Mouse (Mus musculus) liver, postnatal 0 days (tissue): Measurements from ENCODE around the gene Myh7b.
"Not testable (repeated sequence)": the region's sequence is repeated elsewhere in the genome, so short reads cannot be mapped to it uniquely, and the experiment has no call there.

ENCODE experiments used
- CTCF ChIP-seq: sonication (generic); IDR thresholded peaks from 2 replicates; pipeline ENCODE4 v1.5.1; 2016; ENCODE audit warnings: antibody characterized with exemption, low read depth
- EP300 ChIP-seq: IDR thresholded peaks from 2 replicates; pipeline ENCODE4 v1.6.1; 2016; ENCODE audit warnings: antibody characterized with exemption, low read depth, mild to moderate bottlenecking

GRCm38 (mm10) chr2:155605236-155605589 lies 5.8 kb upstream of the Myh7b start:
- TF ChIP-seq CTCF, EP300: not testable (repeated sequence)
